10 mouse cellular contexts compared by ENCODE assay signal in genomic region chr2:33018026-33018425, GRCm38 (mm10). TPM values are rescaled to one million over a fixed set of nuclear protein-coding genes. Genes with fewer than 3 reads are reported as not detected.
DNase-seq lines count a peak whose midpoint lies in the region; ATAC-seq and TF ChIP-seq lines count a peak whose summit lies in the region.
"Had no signal": no experiment of that assay in that cellular context is flagged by ENCODE, and none has a peak within 500 bp of the region (broad histone marks: within the 10 kb centered on the region; RNA-seq: fewer than 3 reads in every experiment).

No protein-coding gene starts in this region.

- TF ChIP-seq CTCF in heart, adult 2 months (IDR thresholded peaks at IDR 0.05) = no peak

- H3K27me3 ChIP-seq in heart, adult 2 months (ENCODE audit: control insufficient read depth, insufficient read depth, low read length) = no peaks in the 10 kb centered on the region
- H3K27me3 ChIP-seq in heart, embryonic 11.5 days (ENCODE audit: control insufficient read depth, insufficient read depth, low read length) = 0 out of 2 replicates have a peak, but pooled peaks cover 2% of the 10 kb centered on the region
- H3K27me3 ChIP-seq: hindbrain, embryonic 15.5 days; Patski had no signal

- H3K27ac ChIP-seq in heart, adult 2 months = no peak overlapping the region
- no peak overlapping the region for H3K27ac ChIP-seq in heart, embryonic 11.5 days (ENCODE audit: low read depth, low read length)
- H3K27ac ChIP-seq: hindbrain, embryonic 15.5 days had no signal

- 0 out of 2 replicates have a peak, but pooled peaks have one; percentile 54 for TF ChIP-seq EP300 in heart, adult 2 months (IDR thresholded peaks at IDR 0.05; ENCODE audit: insufficient read depth, low read depth, low read length)

- no peaks in the 10 kb centered on the region for H3K4me1 ChIP-seq in heart, adult 2 months (ENCODE audit: control insufficient read depth, insufficient read depth, low read length)
- no peaks in the 10 kb centered on the region for H3K4me1 ChIP-seq in heart, embryonic 11.5 days (ENCODE audit: control insufficient read depth, insufficient read depth, low read length)
- H3K4me1 ChIP-seq: hindbrain, embryonic 15.5 days had no signal

- no peak overlapping the region for H3K4me3 ChIP-seq in heart, adult 2 months
- H3K4me3 ChIP-seq in heart, embryonic 11.5 days (ENCODE audit: low read depth, low read length) = no peak overlapping the region
- H3K4me3 ChIP-seq: hindbrain, embryonic 15.5 days had no signal

- no peak for TF ChIP-seq POLR2A in heart, adult 2 months (IDR thresholded peaks at IDR 0.05; ENCODE audit: insufficient read depth, low read depth, low read length)

- DNase-seq in heart, adult 2 months = peak; percentile 40 to 72
- DNase-seq in CD4-positive helper T cell, adult 2 months (ENCODE audit: low read depth, low spot score) = peak; percentile 28
- peak; percentile 67 for DNase-seq in embryo, embryonic 10.5 days (ENCODE audit: low spot score)
- peak; percentile 86 to 88 for DNase-seq in kidney, postnatal 4 days
- DNase-seq in thymus, postnatal 0 days (ENCODE audit: low spot score) = peak; percentile 49
- DNase-seq in cerebellum, adult 11 months = no peak
- DNase-seq in right cerebral cortex, postnatal 14 days = no peak

- H3K79me2 ChIP-seq in heart, adult 2 months (replicated peaks; ENCODE audit: control insufficient read depth, insufficient read depth, low read length) = no peaks in the 10 kb centered on the region

- no peak for ATAC-seq in heart, embryonic 11.5 days (replicated peaks; ENCODE audit: insufficient number of reproducible peaks, low FRiP score, low TSS enrichment)
- ATAC-seq: Patski had no signal

- H3K9ac ChIP-seq in heart, adult 2 months (ENCODE audit: low read depth, low read length) = no peak overlapping the region
- H3K9ac ChIP-seq in heart, embryonic 11.5 days (ENCODE audit: low read depth, low read length) = no peak overlapping the region
- H3K9ac ChIP-seq: hindbrain, embryonic 15.5 days had no signal

- H3K9me3 ChIP-seq in heart, embryonic 11.5 days (replicated peaks; ENCODE audit: control insufficient read depth, low read length) = no peaks in the 10 kb centered on the region
- H3K9me3 ChIP-seq: hindbrain, embryonic 15.5 days had no signal

- intact Hi-C loops in heart, adult 2 months (cut with DNase I) = no loop called here

- no peaks in the 10 kb centered on the region for H3K36me3 ChIP-seq in heart, adult 2 months (ENCODE audit: control insufficient read depth, insufficient read depth, low read length)
- no peaks in the 10 kb centered on the region for H3K36me3 ChIP-seq in heart, embryonic 11.5 days (ENCODE audit: control insufficient read depth, insufficient read depth, low read length)

- H3K4me2 ChIP-seq in heart, embryonic 11.5 days = no peak overlapping the region
- H3K4me2 ChIP-seq: hindbrain, embryonic 15.5 days had no signal

- WGBS in heart, adult 2 months = 6% methylated on average over 6 of the region's 6 CpGs
- WGBS in heart, embryonic 11.5 days (ENCODE audit: insufficient replicate concordance) = 4% methylated on average over 6 of the region's 6 CpGs

RNA-seq across cellular contexts. Expression of gene Slc2a8, which starts 36.1 kb away (rescaled TPM):
- total RNA-seq in heart, adult 2 months (2021) = 10 to 100 TPM; 12.8 to 16.6 TPM
- 25.2 and 35.7 TPM in 2 replicates for polyA plus RNA-seq in heart, adult 2 months (2012; rRNA removed)
- polyA plus RNA-seq in heart, embryonic 11.5 days (2014; fragmentation: Nextera tagmentation; extraction: Ambion mirVana) = 12.1 and 13.2 TPM in 2 replicates
- polyA plus RNA-seq in thymus, postnatal 0 days (2015; fragmentation: Nextera tagmentation; extraction: Ambion mirVana) = 13.1 and 13.6 TPM in 2 replicates

RNA-seq across cellular contexts. Expression of gene Lrsam1, which starts 56.6 kb away (rescaled TPM):
- 10 to 100 TPM; 12.6 to 16.3 TPM for total RNA-seq in heart, adult 2 months (2021)
- polyA plus RNA-seq in heart, adult 2 months (2012; rRNA removed) = 11.4 and 14.8 TPM in 2 replicates
- 6.7 and 7.4 TPM in 2 replicates for polyA plus RNA-seq in heart, embryonic 11.5 days (2014; fragmentation: Nextera tagmentation; extraction: Ambion mirVana)
- 3.3 and 4.0 TPM in 2 replicates for polyA plus RNA-seq in thymus, postnatal 0 days (2015; fragmentation: Nextera tagmentation; extraction: Ambion mirVana)

RNA-seq across cellular contexts. Expression of gene Rpl12, which starts 56.7 kb away (rescaled TPM):
- total RNA-seq in heart, adult 2 months (2021) = 10 to 100 TPM; 60.6 to 64.0 TPM
- polyA plus RNA-seq in heart, adult 2 months (2012; rRNA removed) = 150 and 174 TPM in 2 replicates
- 131 and 158 TPM in 2 replicates for polyA plus RNA-seq in heart, embryonic 11.5 days (2014; fragmentation: Nextera tagmentation; extraction: Ambion mirVana)
- 269 and 272 TPM in 2 replicates for polyA plus RNA-seq in thymus, postnatal 0 days (2015; fragmentation: Nextera tagmentation; extraction: Ambion mirVana)

Comparison
In these comparisons a context has a peak if more than half of its experiments do, and no peak if none do; other contexts are left out.
1. DNase-seq: peak in heart, adult 2 months (2 of 2), CD4-positive helper T cell, adult 2 months (single experiment), embryo, embryonic 10.5 days (single experiment), kidney, postnatal 4 days (2 of 2) and thymus, postnatal 0 days (single experiment); none in cerebellum, adult 11 months (single experiment) and right cerebral cortex, postnatal 14 days (single experiment).